Mouse (Mus musculus): ENCODE results near the gene Gm42517.

Gene Gm42517

GRCm38 (mm10) chr5:108354056-108354455, 13.7 kb downstream of the Gm42517 start:
- intact Hi-C loops (cut with DNase I) = no loop called here

- intact Hi-C loops (cut with DNase I) = no loop called here
Measured at GRCm38 (mm10) chr5:108349511-108350148, 18.1 kb downstream of the Gm42517 start.

- intact Hi-C loops (cut with DNase I) = no loop called here
Measured at GRCm38 (mm10) chr5:108347843-108348242, 19.9 kb downstream of the Gm42517 start.

- intact Hi-C loops (cut with DNase I) = no loop called here
Measured at GRCm38 (mm10) chr5:108345313-108346071, 22.2 kb downstream of the Gm42517 start.

- intact Hi-C loops (cut with DNase I) = no loop called here
Measured at GRCm38 (mm10) chr5:108343680-108344170, 24.0 kb downstream of the Gm42517 start.

- intact Hi-C loops (cut with DNase I) = no loop called here
Measured at GRCm38 (mm10) chr5:108338049-108338448, 29.7 kb downstream of the Gm42517 start.

- intact Hi-C loops (cut with DNase I) = no loop called here
Measured at GRCm38 (mm10) chr5:108337385-108337784, 30.3 kb downstream of the Gm42517 start.

- intact Hi-C loops (cut with DNase I) = no loop called here
Measured at GRCm38 (mm10) chr5:108331051-108331450, 36.7 kb downstream of the Gm42517 start.
